Mouse (Mus musculus) testis, adult 2 months (tissue): Measurements from ENCODE around the gene Gna14. TPM values are rescaled to one million over a fixed set of nuclear protein-coding genes. Genes with fewer than 3 reads are reported as not detected.

Experiments used
- H3K27ac ChIP-seq: fragments of 200-500 bp; 2 replicates; pipeline ENCODE4 v1.5.1; 2012; ENCODE audit warnings: low read depth, low read length; ENCODE audit not compliant: control insufficient read depth, insufficient read depth
- H3K27me3 ChIP-seq: fragments of 200-500 bp; 2 replicates; pipeline ENCODE4 v1.6.1; 2012; ENCODE audit warnings: mild to moderate bottlenecking, low read length, moderate library complexity; ENCODE audit not compliant: control insufficient read depth, insufficient read depth
- H3K36me3 ChIP-seq: fragments of 200-500 bp; 2 replicates; pipeline ENCODE4 v1.6.1; 2012; ENCODE audit warnings: mild to moderate bottlenecking, low read length; ENCODE audit not compliant: control insufficient read depth, insufficient read depth
- H3K4me1 ChIP-seq: fragments of 200-500 bp; 2 replicates; pipeline ENCODE4 v1.6.1; 2012; ENCODE audit warnings: low read length; ENCODE audit not compliant: control insufficient read depth, insufficient read depth
- H3K4me3 ChIP-seq: fragments of 200-500 bp; 2 replicates; pipeline ENCODE4 v1.5.1; 2012; ENCODE audit warnings: low read depth, mild to moderate bottlenecking, low read length, moderate library complexity, mixed read lengths; ENCODE audit not compliant: control insufficient read depth
- CTCF ChIP-seq: fragments of 200-500 bp; IDR thresholded peaks from 2 replicates; pipeline ENCODE4 v1.5.1; 2012; ENCODE audit warnings: low read depth, mild to moderate bottlenecking, inconsistent platforms, low read length, moderate library complexity; ENCODE audit not compliant: control insufficient read depth, insufficient read depth, insufficient replicate concordance
- POLR2A ChIP-seq: fragments of 200-500 bp; IDR thresholded peaks from 2 replicates; pipeline ENCODE4 v1.6.1; 2012; ENCODE audit warnings: low read depth, mild to moderate bottlenecking, inconsistent platforms, low read length, moderate library complexity; ENCODE audit not compliant: control insufficient read depth
- polyA plus RNA-seq: library from polyadenylated mRNA; depleted of rRNA; stranded (reverse); fragments of >200 nt; gene quantifications from 2 replicates; pipeline ENCODE4 v1.2.3, GENCODE M21; 2012

Gna14 gene
- polyA plus RNA-seq, 1 experiment, result 6.4 TPM

- H3K36me3 ChIP-seq, result no peaks in the 10 kb centered on the region
These were observed 157.9 kb downstream of the Gna14 start for GRCm38 (mm10) chr19:16593256-16593974.

DNA sequence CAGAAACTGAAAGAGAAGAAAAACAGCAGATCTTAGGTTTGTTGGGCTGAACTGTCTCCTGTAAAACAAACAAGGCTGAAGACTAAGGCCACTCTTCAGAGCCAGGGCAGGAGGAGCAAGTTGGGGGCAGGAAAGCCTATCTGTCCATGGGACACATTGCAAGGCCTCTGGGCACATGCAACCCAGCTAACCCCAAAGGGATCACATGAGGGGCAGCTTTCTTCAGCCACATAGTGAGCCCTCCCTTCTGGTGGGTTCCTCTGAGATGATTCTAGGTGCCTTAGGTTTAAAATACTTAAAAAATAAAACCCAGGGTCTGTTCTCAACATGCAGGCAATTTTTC is 158.4 kb downstream of the Gna14 start:
- no peak overlapping the region for H3K27ac ChIP-seq
- H3K36me3 ChIP-seq, result no peaks in the 10 kb centered on the region
- no peak for TF ChIP-seq CTCF
- no peak for TF ChIP-seq POLR2A
- no peaks in the 10 kb centered on the region for H3K27me3 ChIP-seq
- peaks cover 2% of the 10 kb centered on the region; the same call in 1 of the 2 replicates for H3K4me1 ChIP-seq
- no peak overlapping the region for H3K4me3 ChIP-seq

More at GRCm38 (mm10) chr19:16593256-16593974, 157.9 kb downstream of the Gna14 start:
- Histone ChIP-seq H3K27me3 (no peaks in the 10 kb centered on the region), H3K27ac (no peak overlapping the region), H3K4me3 (no peak overlapping the region), H3K4me1 (no peaks in the 10 kb centered on the region)
- TF ChIP-seq POLR2A, result no peak
- no peak for TF ChIP-seq CTCF

DNA sequence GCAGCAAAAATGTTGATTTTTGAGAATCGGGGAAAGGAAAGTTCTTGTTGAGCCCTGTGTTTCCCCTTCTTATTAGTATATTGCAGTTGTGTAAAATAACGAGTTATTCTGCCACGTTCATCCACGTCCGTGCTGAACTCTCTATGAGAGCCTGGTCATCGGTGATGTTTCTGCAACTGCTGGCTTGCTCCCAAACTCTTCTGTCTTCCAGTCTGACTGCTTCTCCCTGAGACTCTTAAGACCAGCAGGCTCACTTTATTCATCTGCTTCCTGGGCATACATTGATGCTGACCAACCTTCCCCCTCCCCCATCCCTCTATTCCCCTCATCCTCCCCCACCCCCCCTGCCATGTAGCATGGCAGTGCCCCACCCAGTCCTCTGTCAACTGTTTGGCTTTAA is 161.7 kb downstream of the Gna14 start:
- TF ChIP-seq POLR2A, result no peak
- TF ChIP-seq CTCF, result no peak
- H3K36me3 ChIP-seq, result no peaks in the 10 kb centered on the region
- peaks cover 2% of the 10 kb centered on the region; the same call in 1 of the 2 replicates for H3K4me1 ChIP-seq
- no peak overlapping the region for H3K4me3 ChIP-seq
- H3K27me3 ChIP-seq, result no peaks in the 10 kb centered on the region
- H3K27ac ChIP-seq, result no peak overlapping the region

- H3K27me3 ChIP-seq, result no peaks in the 10 kb centered on the region
- H3K27ac ChIP-seq, result no peak overlapping the region
- no peaks in the 10 kb centered on the region for H3K36me3 ChIP-seq
- peaks cover 2% of the 10 kb centered on the region; the same call in 1 of the 2 replicates for H3K4me1 ChIP-seq
- TF ChIP-seq CTCF (no peak), POLR2A (no peak)
- no peak overlapping the region for H3K4me3 ChIP-seq
These were observed 163.2 kb downstream of the Gna14 start for GRCm38 (mm10) chr19:16598653-16599297.

DNA sequence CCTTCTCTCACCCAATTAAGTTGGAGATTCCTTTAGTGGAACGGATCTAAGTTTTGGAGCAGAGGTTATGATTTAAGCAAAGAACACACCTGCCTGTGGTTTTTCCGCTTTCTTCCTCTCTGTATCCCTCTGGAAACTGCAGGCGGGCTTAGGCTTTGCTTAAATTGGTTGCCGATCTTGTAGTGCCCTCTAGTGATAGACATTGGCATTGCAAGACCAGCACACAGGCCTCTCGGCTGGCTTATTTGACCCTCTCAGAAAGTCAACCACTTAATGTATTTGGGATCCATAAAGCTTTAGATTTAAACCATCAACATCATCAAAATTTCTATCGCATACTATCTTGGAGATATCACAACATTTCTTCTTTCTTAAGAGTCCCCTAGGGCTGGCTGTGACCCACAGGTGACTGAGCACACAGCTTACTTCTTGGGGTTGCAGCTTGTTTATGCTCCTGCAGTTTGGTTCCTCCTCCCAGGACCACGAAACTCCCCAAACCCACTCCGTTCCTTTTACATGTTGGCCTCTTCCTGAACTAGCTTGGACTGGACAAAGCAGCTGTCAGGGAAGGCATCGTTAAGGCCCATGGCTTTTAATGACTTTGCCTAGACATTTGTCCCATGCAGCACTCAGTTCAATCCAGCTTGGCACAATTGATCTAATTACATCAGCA is 163.9 kb downstream of the Gna14 start:
- Histone ChIP-seq H3K27me3 (no peaks in the 10 kb centered on the region), H3K27ac (no peak overlapping the region), H3K4me3 (no peak overlapping the region), H3K4me1 (peaks cover 2% of the 10 kb centered on the region; the same call in 1 of the 2 replicates), H3K36me3 (no peaks in the 10 kb centered on the region)
- TF ChIP-seq POLR2A (no peak), CTCF (peak; percentile 62; the same call in 1 of the 2 replicates)

DNA sequence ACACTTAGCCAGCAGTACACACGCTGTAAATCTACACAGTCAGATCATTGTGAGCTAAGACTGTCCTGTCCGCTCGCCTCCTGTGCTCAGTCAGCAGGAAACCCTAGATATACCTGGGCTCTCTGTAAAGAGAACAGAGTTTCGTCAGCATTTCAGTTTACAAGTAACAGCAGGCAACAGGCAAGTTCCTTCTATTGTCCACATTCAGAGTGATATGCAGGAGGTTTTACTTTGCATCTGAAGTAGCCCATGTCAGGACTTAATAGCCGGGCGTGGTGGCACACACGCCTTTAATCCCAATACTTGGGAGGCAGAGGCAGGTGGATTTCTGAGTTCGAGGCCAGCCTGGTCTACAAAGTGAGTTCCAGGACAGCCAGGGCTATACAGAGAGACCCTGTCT is 166.5 kb downstream of the Gna14 start:
- Histone ChIP-seq H3K36me3 (no peaks in the 10 kb centered on the region), H3K27me3 (no peaks in the 10 kb centered on the region), H3K4me1 (peaks cover 2% of the 10 kb centered on the region; the same call in 1 of the 2 replicates), H3K27ac (no peak overlapping the region), H3K4me3 (no peak overlapping the region)
- TF ChIP-seq POLR2A (no peak), CTCF (no peak)

DNA sequence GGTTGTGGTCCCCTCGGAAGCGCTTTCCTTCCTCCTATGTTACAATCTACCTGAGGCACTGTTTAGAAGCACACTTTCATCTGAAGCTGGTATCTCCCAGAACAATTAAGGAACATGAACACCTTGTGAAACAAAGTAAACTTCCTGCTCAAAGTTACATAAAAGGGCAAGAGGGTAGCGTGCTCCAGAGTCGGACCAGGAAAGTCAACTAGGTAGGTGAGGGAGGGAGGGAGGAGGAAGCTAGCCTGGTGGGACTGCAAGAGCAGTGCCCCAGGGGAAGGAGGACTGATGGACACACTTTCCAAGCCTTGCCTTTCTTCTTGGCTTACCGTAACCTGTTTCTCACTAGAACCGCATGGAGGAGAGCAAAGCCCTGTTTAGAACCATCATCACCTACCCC is 172.1 kb downstream of the Gna14 start:
- Histone ChIP-seq H3K27ac (no peak overlapping the region), H3K4me1 (no peaks in the 10 kb centered on the region; the same call in 1 of the 2 replicates), H3K27me3 (no peaks in the 10 kb centered on the region), H3K36me3 (no peaks in the 10 kb centered on the region), H3K4me3 (no peak overlapping the region)
- TF ChIP-seq POLR2A (no peak), CTCF (no peak)
